Mouse (Mus musculus): Measurements from ENCODE around the gene Lilrb4a.

DNA sequence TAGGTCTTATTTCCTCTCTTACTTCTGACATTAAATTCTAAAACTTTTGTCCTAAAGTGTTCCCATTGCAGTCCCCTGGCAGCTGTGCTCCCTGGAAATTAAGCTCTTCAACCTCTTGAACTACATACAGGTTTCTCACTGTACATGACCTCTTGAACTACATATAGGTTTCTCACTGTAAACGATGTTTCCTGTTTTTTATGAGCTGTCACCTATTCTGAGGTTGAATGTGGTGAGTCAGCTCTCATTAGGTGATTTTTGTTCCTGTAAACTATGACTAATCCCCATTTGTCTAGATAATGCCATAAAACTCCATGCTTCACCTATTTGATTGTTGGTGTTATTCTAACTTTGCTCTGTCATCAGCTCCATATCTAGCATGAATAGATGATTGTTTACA is 36.4 kb upstream of the Lilrb4a start:
- no peak for TF ChIP-seq CTCF (IDR thresholded peaks at IDR 0.05; ENCODE audit: extremely low read depth, insufficient read depth, low read length)
- TF ChIP-seq POLR2A (IDR thresholded peaks at IDR 0.05; ENCODE audit: extremely low read depth, insufficient read depth, low read length): no peak
